Mouse (Mus musculus): ENCODE measurements around the gene Traf3ip1. TPM values are rescaled to one million over a fixed set of nuclear protein-coding genes. Genes with fewer than 3 reads are reported as not detected.

The Traf3ip1 gene
- polyA plus RNA-seq, 1 experiment from 2014 or later, result 8.4 TPM

DNA sequence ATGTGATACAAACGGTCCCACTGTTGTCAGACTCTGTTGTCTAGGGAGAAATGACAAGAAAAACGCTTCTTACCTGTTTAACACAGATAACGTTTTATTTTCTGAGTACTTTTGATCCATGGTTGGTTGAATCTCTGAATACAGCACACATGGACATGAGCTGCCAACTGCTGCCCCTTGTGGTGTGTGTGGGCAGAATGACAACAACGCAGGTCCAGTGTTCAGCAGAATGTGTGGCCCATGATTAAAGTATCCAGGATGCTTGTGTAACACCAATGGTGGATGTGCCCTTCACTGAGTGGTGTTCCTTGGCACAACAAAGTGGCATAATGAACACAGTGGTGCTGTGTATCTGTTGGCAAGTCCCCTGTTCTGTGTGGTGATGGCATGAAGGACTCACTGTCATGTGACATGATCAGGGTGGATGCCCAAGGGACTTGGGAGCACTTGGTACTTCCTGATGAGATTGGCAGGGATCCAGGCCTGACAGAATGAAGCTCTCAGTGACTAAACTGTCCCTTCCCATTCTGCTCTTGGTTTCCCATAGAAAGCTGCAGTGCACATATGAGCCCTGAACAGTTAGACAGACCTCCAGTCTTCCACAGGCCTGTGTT is 68.6 kb downstream of the Traf3ip1 start:
- Histone ChIP-seq H3K4me3 (replicated peaks) (no peak overlapping the region), H3K36me3 (no peaks in the 10 kb centered on the region), H3K4me2 (no peak overlapping the region), H3K27ac (no peak overlapping the region), H3K9me3 (no peaks in the 10 kb centered on the region), H3K27me3 (replicated peaks) (no peaks in the 10 kb centered on the region), H3K9ac (no peak overlapping the region), H3K4me1 (no peaks in the 10 kb centered on the region)
- no peak for ATAC-seq (ENCODE audit: insufficient read depth, low FRiP score, low read depth)
- WGBS, result 83% methylated on average over 4 of the region's 4 CpGs

DNA sequence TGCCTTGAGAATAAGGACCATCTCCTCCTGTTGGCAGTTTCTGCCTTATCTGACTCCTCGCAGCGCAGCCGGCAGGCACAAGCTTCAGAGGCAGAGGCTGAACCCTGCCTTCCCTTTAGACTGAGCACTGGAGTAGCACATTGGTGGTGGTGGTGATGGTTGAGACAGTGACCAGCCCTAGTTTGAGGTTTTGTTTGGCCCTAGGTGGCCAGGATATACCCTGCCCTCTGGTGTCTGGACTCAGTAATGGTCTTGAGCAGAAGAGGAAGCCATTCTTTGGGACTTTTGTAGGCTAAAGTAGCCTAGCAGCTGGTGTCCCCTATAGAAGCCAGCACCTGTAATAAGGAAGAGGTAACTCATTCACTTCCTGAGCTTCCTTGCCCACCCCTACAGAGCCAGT is 69.6 kb downstream of the Traf3ip1 start:
- Histone ChIP-seq H3K27ac (no peak overlapping the region), H3K4me1 (no peaks in the 10 kb centered on the region), H3K27me3 (replicated peaks) (no peaks in the 10 kb centered on the region), H3K4me3 (replicated peaks) (no peak overlapping the region), H3K36me3 (no peaks in the 10 kb centered on the region), H3K4me2 (no peak overlapping the region), H3K9ac (no peak overlapping the region), H3K9me3 (no peaks in the 10 kb centered on the region)
- WGBS, result 52% methylated on average over 3 of the region's 3 CpGs
- no peak for ATAC-seq (ENCODE audit: insufficient read depth, low FRiP score, low read depth)

DNA sequence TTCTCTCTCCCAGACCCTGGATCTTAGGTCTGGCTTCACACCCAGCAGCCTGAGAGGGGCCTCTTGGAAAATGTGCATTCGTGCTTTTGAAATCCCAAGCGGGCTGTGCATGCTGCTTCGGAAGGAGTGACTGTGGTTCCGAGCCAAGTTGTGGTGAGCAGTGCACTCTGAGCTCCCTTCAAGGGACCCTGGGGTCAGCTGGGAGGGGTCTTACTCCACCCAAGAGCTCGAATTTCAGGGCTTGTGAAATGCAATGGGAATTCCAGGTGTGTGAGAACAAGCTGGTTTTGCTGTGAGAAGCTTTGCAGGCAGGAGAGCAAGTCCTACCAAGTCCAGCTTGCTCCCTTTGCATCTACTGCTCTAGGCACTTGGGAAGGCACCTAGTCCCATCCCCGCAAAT is 70.2 kb downstream of the Traf3ip1 start:
- Histone ChIP-seq H3K4me2 (no peak overlapping the region), H3K27me3 (replicated peaks) (no peaks in the 10 kb centered on the region), H3K4me3 (replicated peaks) (no peak overlapping the region), H3K9me3 (no peaks in the 10 kb centered on the region), H3K36me3 (no peaks in the 10 kb centered on the region), H3K9ac (no peak overlapping the region), H3K4me1 (no peaks in the 10 kb centered on the region), H3K27ac (no peak overlapping the region)
- ATAC-seq (ENCODE audit: insufficient read depth, low FRiP score, low read depth), result no peak
- 44% methylated on average over 6 of the region's 6 CpGs for WGBS

GRCm38 (mm10) chr1:91567269-91567668 is 72.8 kb downstream of the Traf3ip1 start:
- H3K27ac ChIP-seq, result no peak overlapping the region
- no peak overlapping the region for H3K4me3 ChIP-seq (replicated peaks)
- WGBS, result 79% methylated on average over 2 of the region's 2 CpGs
- no peaks in the 10 kb centered on the region for H3K36me3 ChIP-seq
- no peaks in the 10 kb centered on the region for H3K27me3 ChIP-seq (replicated peaks)
- H3K9ac ChIP-seq, result no peak overlapping the region
- ATAC-seq (ENCODE audit: insufficient read depth, low FRiP score, low read depth), result no peak
- H3K4me2 ChIP-seq, result no peak overlapping the region
- no peaks in the 10 kb centered on the region for H3K4me1 ChIP-seq
- no peaks in the 10 kb centered on the region for H3K9me3 ChIP-seq

GRCm38 (mm10) chr1:91572458-91572857 is 78.0 kb downstream of the Traf3ip1 start:
- 80% methylated on average over 10 of the region's 10 CpGs for WGBS
- H3K27me3 ChIP-seq (replicated peaks), result no peaks in the 10 kb centered on the region
- no peak for ATAC-seq (ENCODE audit: insufficient read depth, low FRiP score, low read depth)
- no peak overlapping the region for H3K4me3 ChIP-seq (replicated peaks)
- no peaks in the 10 kb centered on the region for H3K9me3 ChIP-seq
- no peaks in the 10 kb centered on the region for H3K36me3 ChIP-seq
- no peak overlapping the region for H3K4me2 ChIP-seq
- H3K9ac ChIP-seq, result no peak overlapping the region
- H3K27ac ChIP-seq, result no peak overlapping the region
- no peaks in the 10 kb centered on the region for H3K4me1 ChIP-seq

DNA sequence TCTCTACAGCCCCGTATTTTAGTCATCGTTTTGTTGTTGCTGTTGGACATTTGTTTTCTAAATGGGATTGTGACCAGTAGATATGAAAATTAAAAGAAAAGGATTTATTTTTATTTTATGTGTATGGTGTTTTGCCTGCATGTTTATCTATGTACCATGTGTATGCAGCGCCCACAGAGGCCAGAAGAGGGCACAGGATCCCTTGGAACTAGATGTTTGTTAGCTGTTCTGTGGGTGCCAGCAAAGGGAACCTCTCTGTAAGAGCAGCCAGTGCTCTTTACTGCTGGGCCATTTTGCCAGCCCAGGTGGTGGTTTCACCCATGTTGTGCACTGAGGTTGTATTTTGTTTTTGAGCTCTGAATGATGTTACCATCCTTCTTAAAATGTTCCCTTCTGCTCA is 79.8 kb downstream of the Traf3ip1 start:
- Histone ChIP-seq H3K27me3 (replicated peaks) (no peaks in the 10 kb centered on the region), H3K4me2 (no peak overlapping the region), H3K36me3 (no peaks in the 10 kb centered on the region), H3K9me3 (no peaks in the 10 kb centered on the region), H3K9ac (no peak overlapping the region), H3K4me3 (replicated peaks) (no peak overlapping the region), H3K27ac (no peak overlapping the region), H3K4me1 (0 out of 2 replicates have a peak, but pooled peaks cover 3% of the 10 kb centered on the region)
- no peak for ATAC-seq (ENCODE audit: insufficient read depth, low FRiP score, low read depth)
- WGBS, result 64% methylated on average over 3 of the region's 3 CpGs

DNA sequence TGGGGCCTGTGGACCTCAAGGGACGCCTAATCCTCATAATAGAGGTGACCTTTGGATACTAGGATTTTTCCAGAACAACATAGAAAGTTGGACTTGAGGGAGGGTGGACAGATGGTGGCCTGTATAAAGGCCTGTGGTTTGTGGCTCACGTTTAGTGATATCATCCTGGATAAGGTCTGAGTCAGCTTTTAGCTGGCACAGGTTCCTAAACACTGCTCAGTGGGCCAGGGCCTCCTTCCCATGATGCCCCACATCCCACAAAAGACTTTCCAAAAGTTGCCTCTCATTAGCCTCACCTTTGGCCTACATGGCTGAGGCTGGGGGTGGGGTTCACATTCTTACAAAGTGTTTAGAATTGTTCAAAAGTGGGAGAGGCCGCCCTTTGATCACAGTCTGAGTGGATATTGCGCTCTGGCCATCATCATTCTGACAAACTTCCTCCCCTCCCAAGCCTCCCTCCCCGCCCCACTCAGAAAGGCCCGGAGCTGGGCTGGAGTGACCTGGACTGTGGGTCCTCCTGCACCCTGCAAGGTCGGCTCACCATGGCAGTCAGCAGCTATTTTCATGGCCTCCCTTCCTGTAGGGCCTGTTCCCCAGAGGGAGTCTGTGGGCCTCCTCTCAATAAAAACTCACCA is 83.6 kb downstream of the Traf3ip1 start:
- 42% methylated on average over 7 of the region's 7 CpGs for WGBS
- Histone ChIP-seq H3K4me3 (replicated peaks) (no peak overlapping the region), H3K4me2 (no peak overlapping the region), H3K27me3 (replicated peaks) (no peaks in the 10 kb centered on the region), H3K9ac (no peak overlapping the region), H3K27ac (0 out of 2 replicates have a peak overlapping the region, but pooled peaks have one; percentile 11), H3K36me3 (no peaks in the 10 kb centered on the region), H3K9me3 (no peaks in the 10 kb centered on the region), H3K4me1 (0 out of 2 replicates have a peak, but pooled peaks cover 3% of the 10 kb centered on the region)
- peak; percentile 14; the same call in 1 of the 2 replicates for ATAC-seq (ENCODE audit: insufficient read depth, low FRiP score, low read depth)

Other genes starting within 250 kb of the Traf3ip1 start
- gene Ube2f, start 244.3 kb upstream of the Traf3ip1 start, polyA plus RNA-seq (2015; fragmentation: Nextera tagmentation; extraction: Ambion mirVana), result 66.9 and 68.8 TPM in 2 replicates
- gene Scly, start 196.3 kb upstream of the Traf3ip1 start, polyA plus RNA-seq (2015; fragmentation: Nextera tagmentation; extraction: Ambion mirVana), result 18.3 and 19.8 TPM in 2 replicates
- 0.04 TPM in 1 of 2 replicates, not detected in the other for gene Espnl, start 172.6 kb upstream of the Traf3ip1 start, polyA plus RNA-seq (2015; fragmentation: Nextera tagmentation; extraction: Ambion mirVana)
- gene Klhl30, start 143.6 kb upstream of the Traf3ip1 start, polyA plus RNA-seq (2015; fragmentation: Nextera tagmentation; extraction: Ambion mirVana), result 0.55 and 0.63 TPM in 2 replicates
- 3.2 and 3.7 TPM in 2 replicates for gene Erfe, start 128.2 kb upstream of the Traf3ip1 start, polyA plus RNA-seq (2015; fragmentation: Nextera tagmentation; extraction: Ambion mirVana)
- gene Ilkap, start 95.8 kb upstream of the Traf3ip1 start, polyA plus RNA-seq (2015; fragmentation: Nextera tagmentation; extraction: Ambion mirVana), result 119 and 128 TPM in 2 replicates
- 82.9 and 89.5 TPM in 2 replicates for gene Hes6, start 80.6 kb upstream of the Traf3ip1 start, polyA plus RNA-seq (2015; fragmentation: Nextera tagmentation; extraction: Ambion mirVana)
- 5.4 and 6.5 TPM in 2 replicates for gene Per2, start 35.3 kb upstream of the Traf3ip1 start, polyA plus RNA-seq (2015; fragmentation: Nextera tagmentation; extraction: Ambion mirVana)
- gene Asb1, start 45.9 kb downstream of the Traf3ip1 start, polyA plus RNA-seq (2015; fragmentation: Nextera tagmentation; extraction: Ambion mirVana), result 4.3 and 6.3 TPM in 2 replicates